Mouse (Mus musculus) stomach, embryonic 14.5 days (tissue): Measurements from ENCODE around the gene Xpr1. TPM values are rescaled to one million over a fixed set of nuclear protein-coding genes. Genes with fewer than 3 reads are reported as not detected.

ENCODE experiments used
- ATAC-seq: fragments of 200-750 bp; cut with Nextera tagmentation; 2 replicates; pipeline ENCODE4 v1.8.0; 2017; ENCODE audit warnings: low read depth, moderate TSS enrichment; ENCODE audit not compliant: insufficient number of reproducible peaks, insufficient read depth, low FRiP score
- H3K27ac ChIP-seq: fragments of 300-500 bp; sonication (generic); 2 replicates; pipeline ENCODE4 v1.5.1; 2014; ENCODE audit warnings: mild to moderate bottlenecking, low read length, moderate library complexity, mixed read lengths
- H3K27me3 ChIP-seq: fragments of 300-500 bp; sonication (generic); 2 replicates; pipeline ENCODE4 v1.6.1; 2014; ENCODE audit warnings: low read length, control low read depth, mixed read lengths; ENCODE audit not compliant: control insufficient read depth, insufficient read depth
- H3K36me3 ChIP-seq: fragments of 300-500 bp; sonication (generic); 2 replicates; pipeline ENCODE4 v1.6.1; 2014; ENCODE audit warnings: mild to moderate bottlenecking, control low read depth, low read length, moderate library complexity, mixed read lengths; ENCODE audit not compliant: control insufficient read depth, insufficient read depth
- H3K4me1 ChIP-seq: fragments of 300-500 bp; sonication (generic); 2 replicates; pipeline ENCODE4 v1.6.1; 2014; ENCODE audit warnings: low read length, control low read depth, mixed read lengths; ENCODE audit not compliant: control insufficient read depth, insufficient read depth
- H3K4me2 ChIP-seq: fragments of 300-500 bp; sonication (generic); replicated peaks from 2 replicates; pipeline ENCODE4 v1.6.1; 2014; ENCODE audit warnings: low read depth, low read length, control low read depth
- H3K4me3 ChIP-seq: fragments of 300-500 bp; sonication (generic); 2 replicates; pipeline ENCODE4 v1.5.1; 2014; ENCODE audit warnings: low read depth, low read length, control low read depth
- H3K9ac ChIP-seq: fragments of 300-500 bp; sonication (generic); replicated peaks from 2 replicates; pipeline ENCODE4 v1.6.1; 2014; ENCODE audit warnings: low read depth, mild to moderate bottlenecking, control low read depth, low read length, moderate library complexity, mixed read lengths
- H3K9me3 ChIP-seq: fragments of 300-500 bp; sonication (generic); 2 replicates; pipeline ENCODE4 v1.6.1; 2016; ENCODE audit warnings: low read depth, low read length, control low read depth; ENCODE audit not compliant: control insufficient read depth
- WGBS: fragments of 180-500 bp; shearing (Covaris S2); extraction: QIAGEN DNeasy Blood & Tissue Kit; methylation state at CpG from one replicate; pipeline ENCODE4 v1.1.7; 2014; 5-methylcytosine and 5-hydroxymethylcytosine counted together
- polyA plus RNA-seq: library from polyadenylated mRNA; unstranded; fragments of >200 nt; fragmentation: Nextera tagmentation; extraction: Ambion mirVana; gene quantifications from 2 replicates; pipeline ENCODE4 v1.2.1, GENCODE M21; 2014

Xpr1 gene
- polyA plus RNA-seq, 1 experiment from 2014 or later, result 12.5 TPM

- H3K36me3 ChIP-seq, result no peaks in the 10 kb centered on the region
- no peak overlapping the region for H3K9ac ChIP-seq
- no peak overlapping the region for H3K4me3 ChIP-seq
- ATAC-seq, result no peak
- WGBS, result 50% methylated on average over 4 of the region's 4 CpGs
- no peaks in the 10 kb centered on the region for H3K9me3 ChIP-seq
- H3K27me3 ChIP-seq, result no peaks in the 10 kb centered on the region
- no peak overlapping the region for H3K27ac ChIP-seq
- H3K4me2 ChIP-seq, result no peak overlapping the region
- no peaks in the 10 kb centered on the region for H3K4me1 ChIP-seq
These were observed 166.6 kb downstream of the Xpr1 start for GRCm38 (mm10) chr1:155250531-155251135.

- 48% methylated on average over 5 of the region's 5 CpGs for WGBS
- no peak overlapping the region for H3K4me3 ChIP-seq
- H3K9me3 ChIP-seq, result no peaks in the 10 kb centered on the region
- H3K36me3 ChIP-seq, result no peaks in the 10 kb centered on the region
- no peak overlapping the region for H3K9ac ChIP-seq
- no peak overlapping the region for H3K4me2 ChIP-seq
- no peak overlapping the region for H3K27ac ChIP-seq
- no peak for ATAC-seq
- H3K4me1 ChIP-seq, result no peaks in the 10 kb centered on the region
- no peaks in the 10 kb centered on the region for H3K27me3 ChIP-seq
These were observed 167.3 kb downstream of the Xpr1 start for GRCm38 (mm10) chr1:155249896-155250295.

GRCm38 (mm10) chr1:155248041-155248440 lies 169.2 kb downstream of the Xpr1 start:
- Histone ChIP-seq H3K4me2 (no peak overlapping the region), H3K36me3 (no peaks in the 10 kb centered on the region), H3K9ac (no peak overlapping the region), H3K27ac (no peak overlapping the region), H3K27me3 (no peaks in the 10 kb centered on the region), H3K9me3 (no peaks in the 10 kb centered on the region), H3K4me1 (no peaks in the 10 kb centered on the region), H3K4me3 (no peak overlapping the region)
- 37% methylated on average over 5 of the region's 5 CpGs for WGBS
- no peak for ATAC-seq

GRCm38 (mm10) chr1:155247441-155247840 lies 169.8 kb downstream of the Xpr1 start:
- 22% methylated on average over 5 of the region's 5 CpGs for WGBS
- H3K27me3 ChIP-seq, result no peaks in the 10 kb centered on the region
- no peaks in the 10 kb centered on the region for H3K36me3 ChIP-seq
- no peak overlapping the region for H3K4me2 ChIP-seq
- H3K4me3 ChIP-seq, result no peak overlapping the region
- no peaks in the 10 kb centered on the region for H3K9me3 ChIP-seq
- H3K27ac ChIP-seq, result no peak overlapping the region
- H3K4me1 ChIP-seq, result no peaks in the 10 kb centered on the region
- no peak overlapping the region for H3K9ac ChIP-seq
- ATAC-seq, result no peak

GRCm38 (mm10) chr1:155245516-155245915 lies 171.7 kb downstream of the Xpr1 start:
- ATAC-seq, result no peak
- 74% methylated on average over 7 of the region's 7 CpGs for WGBS
- Histone ChIP-seq H3K36me3 (no peaks in the 10 kb centered on the region; the same call in 1 of the 2 replicates), H3K4me3 (0 out of 2 replicates have a peak overlapping the region, but pooled peaks have one; percentile 57), H3K9ac (no peak overlapping the region), H3K9me3 (no peaks in the 10 kb centered on the region), H3K4me2 (peak overlapping the region; percentile 77; the same call in 1 of the 2 replicates), H3K27me3 (no peaks in the 10 kb centered on the region), H3K27ac (no peak overlapping the region), H3K4me1 (no peaks in the 10 kb centered on the region)

- no peak for ATAC-seq
- peak overlapping the region; percentile 77 for H3K4me2 ChIP-seq
- WGBS, result 10% methylated on average over 29 of the region's 29 CpGs
- peak overlapping the region; percentile 57 for H3K4me3 ChIP-seq
- peak overlapping the region; percentile 77 for H3K9ac ChIP-seq
- H3K27ac ChIP-seq, result peak overlapping the region; percentile 55; the same call in 1 of the 2 replicates
- no peaks in the 10 kb centered on the region for H3K9me3 ChIP-seq
- H3K27me3 ChIP-seq, result no peaks in the 10 kb centered on the region
- no peaks in the 10 kb centered on the region; the same call in 1 of the 2 replicates for H3K36me3 ChIP-seq
- H3K4me1 ChIP-seq, result no peaks in the 10 kb centered on the region
These were observed 172.4 kb downstream of the Xpr1 start for GRCm38 (mm10) chr1:155244771-155245211.

- Histone ChIP-seq H3K27me3 (no peaks in the 10 kb centered on the region), H3K4me3 (peak within 1 kb of the TSS; percentile 57), H3K4me2 (peak within 1 kb of the TSS; percentile 77), H3K27ac (peak within 1 kb of the TSS; percentile 55; the same call in 1 of the 2 replicates), H3K9me3 (no peaks in the 10 kb centered on the region), H3K9ac (peak within 1 kb of the TSS; percentile 77), H3K4me1 (no peaks in the 10 kb centered on the region), H3K36me3 (no peaks in the 10 kb centered on the region; the same call in 1 of the 2 replicates)
- WGBS, result 2% methylated on average over 80 of the region's 85 CpGs
- peak; percentile 80; the same call in 1 of the 2 replicates for ATAC-seq
These were observed 173.1 kb downstream of the Xpr1 start, which contains the start of gene BC034090 for GRCm38 (mm10) chr1:155243797-155244770. Gene BC034090 (minus strand): TSS chr1:155244444.

- no peak for ATAC-seq
- Histone ChIP-seq H3K36me3 (no peaks in the 10 kb centered on the region; the same call in 1 of the 2 replicates), H3K9me3 (no peaks in the 10 kb centered on the region), H3K4me1 (no peaks in the 10 kb centered on the region; the same call in 1 of the 2 replicates), H3K9ac (no peak overlapping the region), H3K27me3 (no peaks in the 10 kb centered on the region), H3K4me3 (no peak overlapping the region), H3K4me2 (no peak overlapping the region), H3K27ac (no peak overlapping the region)
- 71% methylated on average over 1 of the region's 1 CpGs for WGBS
These were observed 174.8 kb downstream of the Xpr1 start for GRCm38 (mm10) chr1:155242488-155242745.
